Mouse (Mus musculus) lung, adult 2 months (tissue): ENCODE measurements around the gene Tmem203. TPM values are rescaled to one million over a fixed set of nuclear protein-coding genes. Genes with fewer than 3 reads are reported as not detected.

Experiments used
- DNase-seq: peaks from one replicate; pipeline ENCODE4 v3.0.0; 2022
- H3K4me1 ChIP-seq: fragments of 200-500 bp; 2 replicates; pipeline ENCODE4 v1.6.1; 2011; ENCODE audit warnings: low read length; ENCODE audit not compliant: control insufficient read depth, insufficient read depth
- H3K4me3 ChIP-seq: fragments of 200-500 bp; replicated peaks from 2 replicates; pipeline ENCODE3; 2011; ENCODE audit warnings: low read depth, mild to moderate bottlenecking, control low read depth, low read length; ENCODE audit errors: extremely low read depth
- CTCF ChIP-seq: fragments of 200-500 bp; IDR thresholded peaks from 2 replicates; pipeline ENCODE4 v1.5.1; 2011; ENCODE audit warnings: mild to moderate bottlenecking, low read length, control low read depth; ENCODE audit not compliant: insufficient read depth
- POLR2A ChIP-seq: fragments of 200-500 bp; IDR thresholded peaks from 2 replicates; pipeline ENCODE4 v1.6.1; 2011; ENCODE audit warnings: low read depth, mild to moderate bottlenecking, control low read depth, low read length, borderline replicate concordance; ENCODE audit errors: extremely low read depth
- WGBS: fragments of 180-500 bp; shearing (Covaris S2); methylation state at CpG from one replicate; pipeline ENCODE4 v1.1.7; 2018; 5-methylcytosine and 5-hydroxymethylcytosine counted together
- polyA plus RNA-seq: library from polyadenylated mRNA; depleted of rRNA; stranded (reverse); fragments of >200 nt; gene quantifications from 2 replicates; pipeline ENCODE4 v1.2.3, GENCODE M21; 2012

Tmem203 gene
- polyA plus RNA-seq, 1 experiment = 53.5 TPM

GRCm38 (mm10) chr2:25223681-25224491 is 31.4 kb upstream of the Tmem203 start:
- 1% methylated on average over 51 of the region's 53 CpGs for WGBS
- Histone ChIP-seq H3K4me3 (peak overlapping the region; percentile 91), H3K4me1 (peaks cover 14% of the 10 kb centered on the region)
- DNase-seq = peak; percentile 79
- TF ChIP-seq CTCF (no peak), POLR2A (peak; percentile 25; the same call in 1 of the 2 replicates)

DNA sequence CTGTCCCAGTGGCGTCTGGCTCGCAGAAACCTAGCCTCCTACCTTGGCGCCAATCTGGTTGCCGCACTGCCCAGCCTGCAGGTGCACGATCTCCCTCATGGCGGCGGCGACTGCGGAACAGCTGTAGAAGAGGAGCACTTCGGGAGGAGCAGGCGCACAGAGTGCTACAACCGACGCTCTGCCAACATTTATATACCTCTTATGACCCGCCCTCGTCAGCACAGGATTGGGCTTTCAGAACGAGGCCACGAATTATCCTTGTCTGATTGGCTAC is 30.8 kb upstream of the Tmem203 start, which contains the start of gene Tubb4b:
Tubb4b (minus strand) TSS at position 211 of the 274 bp plus-strand sequence.
- peak within 1 kb of the TSS; percentile 91 for H3K4me3 ChIP-seq
- no peak for DNase-seq
- TF ChIP-seq CTCF = no peak
- TF ChIP-seq POLR2A = peak; percentile 99
- H3K4me1 ChIP-seq = peaks cover 15% of the 10 kb centered on the region
- under 1% methylated on average over 17 of the region's 17 CpGs for WGBS

GRCm38 (mm10) chr2:25224766-25225752 is 30.2 kb upstream of the Tmem203 start:
- DNase-seq = peak; percentile 94
- no peak for TF ChIP-seq CTCF
- TF ChIP-seq POLR2A = peak; percentile 88; the same call in 1 of the 2 replicates
- 2% methylated on average over 41 of the region's 41 CpGs for WGBS
- peak overlapping the region; percentile 85 for H3K4me3 ChIP-seq
- H3K4me1 ChIP-seq = peaks cover 15% of the 10 kb centered on the region

GRCm38 (mm10) chr2:25225811-25226379 is 29.3 kb upstream of the Tmem203 start:
- DNase-seq = no peak
- Histone ChIP-seq H3K4me1 (peaks cover 15% of the 10 kb centered on the region), H3K4me3 (no peak overlapping the region)
- TF ChIP-seq POLR2A (no peak), CTCF (no peak)
- WGBS = 71% methylated on average over 8 of the region's 8 CpGs

- no peak for DNase-seq
- Histone ChIP-seq H3K4me3 (no peak overlapping the region), H3K4me1 (peaks cover 15% of the 10 kb centered on the region)
- TF ChIP-seq CTCF = no peak
- no peak for TF ChIP-seq POLR2A
- WGBS = 73% methylated on average over 5 of the region's 5 CpGs
These were observed 28.4 kb upstream of the Tmem203 start for GRCm38 (mm10) chr2:25226864-25227263.

- no peak for DNase-seq
- Histone ChIP-seq H3K4me1 (peaks cover 15% of the 10 kb centered on the region), H3K4me3 (no peak overlapping the region)
- TF ChIP-seq POLR2A = no peak
- no peak for TF ChIP-seq CTCF
- WGBS = 96% methylated on average over 4 of the region's 4 CpGs
These were observed 27.8 kb upstream of the Tmem203 start for GRCm38 (mm10) chr2:25227406-25227805.

- H3K4me3 ChIP-seq = peak overlapping the region; percentile 45
- 0 out of 2 replicates have a peak, but pooled peaks have one; percentile 15 for TF ChIP-seq POLR2A
- TF ChIP-seq CTCF = peak; percentile 95
- H3K4me1 ChIP-seq = peaks cover 15% of the 10 kb centered on the region
- DNase-seq = peak; percentile 82
- WGBS = under 1% methylated on average over 7 of the region's 7 CpGs
These were observed 26.8 kb upstream of the Tmem203 start for GRCm38 (mm10) chr2:25228431-25228889.

- no peak for DNase-seq
- Histone ChIP-seq H3K4me3 (no peak overlapping the region), H3K4me1 (peaks cover 12% of the 10 kb centered on the region)
- WGBS = 67% methylated on average over 6 of the region's 6 CpGs
- no peak for TF ChIP-seq POLR2A
These were observed 26.2 kb upstream of the Tmem203 start for GRCm38 (mm10) chr2:25228995-25229530.

DNA sequence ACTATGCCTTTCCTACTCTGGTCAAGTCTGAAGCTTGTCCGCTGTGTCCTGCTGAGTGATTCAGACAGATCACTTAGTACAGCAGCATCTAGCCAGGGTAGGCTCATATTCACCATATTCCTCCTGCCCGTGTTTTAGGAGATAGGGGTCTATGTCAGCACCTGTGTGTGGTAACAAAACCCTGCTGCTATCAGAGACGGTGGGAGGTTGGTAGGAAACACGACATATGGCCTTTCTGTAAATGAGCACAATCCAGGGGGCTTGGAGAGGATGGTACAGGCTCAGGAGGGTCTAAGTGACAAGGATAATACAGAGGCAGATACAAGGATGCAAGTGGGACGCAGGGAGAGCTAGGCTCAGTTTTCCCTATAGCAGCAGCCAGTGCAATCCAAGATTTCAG is 25.7 kb upstream of the Tmem203 start:
- H3K4me3 ChIP-seq = no peak overlapping the region
- DNase-seq = no peak
- TF ChIP-seq POLR2A = no peak
- no peak for TF ChIP-seq CTCF
- peaks cover 12% of the 10 kb centered on the region for H3K4me1 ChIP-seq
- WGBS = 84% methylated on average over 5 of the region's 5 CpGs
